Mouse (Mus musculus): ENCODE measurements at regions not wholly inside any gene's neighbourhood (a gene's known extent, or its start where the extent isn't known, plus 50 kb on each side); places are given as distances from the start of the nearest gene placed in this dataset.

DNA sequence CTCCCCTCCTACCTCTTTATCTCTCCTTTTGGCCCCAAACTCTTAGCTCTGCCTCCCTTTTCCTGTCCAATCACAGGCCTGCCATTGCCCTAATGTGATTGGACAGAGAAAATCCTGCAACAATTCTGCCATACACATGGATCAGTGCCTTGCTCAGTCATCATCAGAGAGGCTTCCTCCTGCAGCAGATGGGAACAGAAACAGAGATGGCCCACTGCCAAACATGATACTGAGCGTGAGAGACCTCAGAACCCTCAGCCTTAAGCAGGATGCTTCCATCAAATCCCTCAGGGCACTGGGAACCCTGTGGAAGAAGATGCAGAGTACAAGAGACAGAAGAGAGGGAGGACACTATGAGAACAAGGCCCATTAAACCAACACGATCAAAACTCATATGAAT is 62.8 kb upstream of the Cacna2d3 start:
- H3K27me3 ChIP-seq (ENCODE audit: insufficient read depth, low read length), result no peaks in the 10 kb centered on the region
- no peak for TF ChIP-seq CTCF (IDR thresholded peaks at IDR 0.05; ENCODE audit: low read depth)
- H3K36me3 ChIP-seq (ENCODE audit: insufficient read depth), result no peaks in the 10 kb centered on the region
- no peaks in the 10 kb centered on the region for H3K9me3 ChIP-seq (ENCODE audit: low read depth, low read length)
- DNase-seq (peak; percentile 5), ATAC-seq (ENCODE audit: insufficient read depth) (no peak)
- no peak overlapping the region for H3K27ac ChIP-seq (ENCODE audit: low read depth)
- no peak overlapping the region for H3K9ac ChIP-seq
- no peaks in the 10 kb centered on the region for H3K4me1 ChIP-seq (ENCODE audit: insufficient read depth)
- H3K4me3 ChIP-seq (ENCODE audit: low read depth, low read length), result no peak overlapping the region
- WGBS, result 64% methylated on average over 2 of the region's 2 CpGs
- no peak overlapping the region for H3K4me2 ChIP-seq

- ATAC-seq (ENCODE audit: insufficient read depth) (no peak), DNase-seq (no peak)
- no peak for TF ChIP-seq CTCF (IDR thresholded peaks at IDR 0.05; ENCODE audit: low read depth)
- WGBS, result 68% methylated on average over 3 of the region's 3 CpGs
- H3K4me2 ChIP-seq, result no peak overlapping the region
- H3K36me3 ChIP-seq (ENCODE audit: insufficient read depth), result no peaks in the 10 kb centered on the region
- H3K27me3 ChIP-seq (ENCODE audit: insufficient read depth, low read length), result no peaks in the 10 kb centered on the region
- H3K27ac ChIP-seq (ENCODE audit: low read depth), result no peak overlapping the region
- H3K9me3 ChIP-seq (ENCODE audit: low read depth, low read length), result no peaks in the 10 kb centered on the region
- no peak overlapping the region for H3K4me3 ChIP-seq (ENCODE audit: low read depth, low read length)
- H3K9ac ChIP-seq, result no peak overlapping the region
- H3K4me1 ChIP-seq (ENCODE audit: insufficient read depth), result no peaks in the 10 kb centered on the region
Measured at GRCm38 (mm10) chr14:29786431-29786830, 64.8 kb upstream of the Cacna2d3 start.

- no peaks in the 10 kb centered on the region for H3K36me3 ChIP-seq (ENCODE audit: insufficient read depth)
- no peaks in the 10 kb centered on the region for H3K4me1 ChIP-seq (ENCODE audit: insufficient read depth)
- no peaks in the 10 kb centered on the region for H3K27me3 ChIP-seq (ENCODE audit: insufficient read depth, low read length)
- no peak overlapping the region for H3K4me3 ChIP-seq (ENCODE audit: low read depth, low read length)
- no peak overlapping the region for H3K4me2 ChIP-seq
- no peak overlapping the region for H3K9ac ChIP-seq
- TF ChIP-seq CTCF (IDR thresholded peaks at IDR 0.05; ENCODE audit: low read depth), result no peak
- 85% methylated on average over 7 of the region's 7 CpGs for WGBS
- ATAC-seq (ENCODE audit: insufficient read depth), result no peak
- no peak overlapping the region for H3K27ac ChIP-seq (ENCODE audit: low read depth)
- no peak for DNase-seq
- H3K9me3 ChIP-seq (ENCODE audit: low read depth, low read length), result no peaks in the 10 kb centered on the region
Measured at GRCm38 (mm10) chr14:29787796-29788195, 66.1 kb upstream of the Cacna2d3 start.

GRCm38 (mm10) chr14:29788351-29788750 is 66.7 kb upstream of the Cacna2d3 start:
- Histone ChIP-seq H3K4me3 (ENCODE audit: low read depth, low read length) (no peak overlapping the region), H3K9ac (no peak overlapping the region), H3K9me3 (ENCODE audit: low read depth, low read length) (no peaks in the 10 kb centered on the region), H3K36me3 (ENCODE audit: insufficient read depth) (no peaks in the 10 kb centered on the region), H3K4me1 (ENCODE audit: insufficient read depth) (no peaks in the 10 kb centered on the region), H3K27ac (ENCODE audit: low read depth) (no peak overlapping the region), H3K27me3 (ENCODE audit: insufficient read depth, low read length) (no peaks in the 10 kb centered on the region), H3K4me2 (no peak overlapping the region)
- DNase-seq, result no peak
- ATAC-seq (ENCODE audit: insufficient read depth), result no peak
- WGBS, result 73% methylated on average over 7 of the region's 7 CpGs
- no peak for TF ChIP-seq CTCF (IDR thresholded peaks at IDR 0.05; ENCODE audit: low read depth)

- Histone ChIP-seq H3K9me3 (ENCODE audit: low read depth, low read length) (no peaks in the 10 kb centered on the region), H3K27ac (ENCODE audit: low read depth) (no peak overlapping the region), H3K4me2 (no peak overlapping the region), H3K4me3 (ENCODE audit: low read depth, low read length) (no peak overlapping the region), H3K4me1 (ENCODE audit: insufficient read depth) (no peaks in the 10 kb centered on the region), H3K9ac (no peak overlapping the region), H3K27me3 (ENCODE audit: insufficient read depth, low read length) (no peaks in the 10 kb centered on the region), H3K36me3 (ENCODE audit: insufficient read depth) (no peaks in the 10 kb centered on the region)
- ATAC-seq (ENCODE audit: insufficient read depth) (no peak), DNase-seq (no peak)
- TF ChIP-seq CTCF (IDR thresholded peaks at IDR 0.05; ENCODE audit: low read depth), result no peak
- 41% methylated on average over 2 of the region's 2 CpGs for WGBS
Measured at GRCm38 (mm10) chr14:29795325-29795724, 73.7 kb upstream of the Cacna2d3 start.

- H3K27ac ChIP-seq (ENCODE audit: low read depth), result no peak overlapping the region
- H3K36me3 ChIP-seq (ENCODE audit: insufficient read depth), result no peaks in the 10 kb centered on the region
- WGBS, result 57% methylated on average over 7 of the region's 7 CpGs
- no peaks in the 10 kb centered on the region for H3K27me3 ChIP-seq (ENCODE audit: insufficient read depth, low read length)
- H3K4me2 ChIP-seq, result no peak overlapping the region
- H3K9ac ChIP-seq, result no peak overlapping the region
- DNase-seq (no peak), ATAC-seq (ENCODE audit: insufficient read depth) (no peak)
- no peak overlapping the region for H3K4me3 ChIP-seq (ENCODE audit: low read depth, low read length)
- H3K9me3 ChIP-seq (ENCODE audit: low read depth, low read length), result no peaks in the 10 kb centered on the region
- TF ChIP-seq CTCF (IDR thresholded peaks at IDR 0.05; ENCODE audit: low read depth), result no peak
- no peaks in the 10 kb centered on the region for H3K4me1 ChIP-seq (ENCODE audit: insufficient read depth)
Measured at GRCm38 (mm10) chr14:29796396-29796795, 74.7 kb upstream of the Cacna2d3 start.

- H3K4me1 ChIP-seq (ENCODE audit: insufficient read depth), result no peaks in the 10 kb centered on the region
- no peaks in the 10 kb centered on the region for H3K27me3 ChIP-seq (ENCODE audit: insufficient read depth, low read length)
- ATAC-seq (ENCODE audit: insufficient read depth), result no peak
- no peaks in the 10 kb centered on the region for H3K9me3 ChIP-seq (ENCODE audit: low read depth, low read length)
- 74% methylated on average over 13 of the region's 13 CpGs for WGBS
- H3K27ac ChIP-seq (ENCODE audit: low read depth), result no peak overlapping the region
- TF ChIP-seq CTCF (IDR thresholded peaks at IDR 0.05; ENCODE audit: low read depth), result no peak
- H3K4me3 ChIP-seq (ENCODE audit: low read depth, low read length), result no peak overlapping the region
- no peaks in the 10 kb centered on the region for H3K36me3 ChIP-seq (ENCODE audit: insufficient read depth)
- H3K9ac ChIP-seq, result no peak overlapping the region
- no peak overlapping the region for H3K4me2 ChIP-seq
- no peak for DNase-seq
Measured at GRCm38 (mm10) chr14:29799852-29800251, 78.2 kb upstream of the Cacna2d3 start.

DNA sequence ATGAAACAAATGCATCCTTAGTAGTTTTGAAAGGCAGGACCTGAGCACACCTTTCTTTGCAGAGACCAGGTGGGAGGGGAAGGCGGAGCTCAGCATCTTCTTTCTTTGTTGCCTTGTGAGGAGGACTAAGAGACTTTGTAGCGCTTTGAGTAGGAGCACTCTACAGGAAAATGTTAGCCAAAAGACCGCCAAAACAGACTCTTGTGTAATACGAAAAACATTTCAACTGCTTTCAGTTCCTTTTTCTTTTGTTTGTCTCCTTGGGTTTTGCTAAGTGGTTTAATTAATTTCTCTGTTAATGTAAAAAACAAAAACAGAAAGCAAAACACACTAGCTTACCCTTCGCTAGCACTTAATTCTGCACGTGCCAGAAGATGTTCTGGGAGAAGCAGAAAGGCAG is 83.6 kb upstream of the Cacna2d3 start:
- DNase-seq (no peak), ATAC-seq (ENCODE audit: insufficient read depth) (no peak)
- H3K27me3 ChIP-seq (ENCODE audit: insufficient read depth, low read length), result no peaks in the 10 kb centered on the region
- H3K9me3 ChIP-seq (ENCODE audit: low read depth, low read length), result no peaks in the 10 kb centered on the region
- no peaks in the 10 kb centered on the region for H3K36me3 ChIP-seq (ENCODE audit: insufficient read depth)
- WGBS, result 82% methylated on average over 6 of the region's 6 CpGs
- no peak overlapping the region for H3K4me2 ChIP-seq
- no peak for TF ChIP-seq CTCF (IDR thresholded peaks at IDR 0.05; ENCODE audit: low read depth)
- no peak overlapping the region for H3K4me3 ChIP-seq (ENCODE audit: low read depth, low read length)
- H3K4me1 ChIP-seq (ENCODE audit: insufficient read depth), result no peaks in the 10 kb centered on the region
- H3K9ac ChIP-seq, result no peak overlapping the region
- H3K27ac ChIP-seq (ENCODE audit: low read depth), result no peak overlapping the region

All from lung, embryonic 14.5 days (tissue).